Mouse (Mus musculus) hindbrain, embryonic 13.5 days (tissue): ENCODE data around the gene Il7r. TPM values are rescaled to one million over a fixed set of nuclear protein-coding genes. Genes with fewer than 3 reads are reported as not detected.
"Not testable (repeated sequence)": the region's sequence is repeated elsewhere in the genome, so short reads cannot be mapped to it uniquely, and the experiment has no call there.

Experiments
- ATAC-seq: fragments of 200-750 bp; cut with Nextera tagmentation; 2 replicates; pipeline ENCODE4 v1.8.0; 2017; ENCODE audit warnings: moderate TSS enrichment; ENCODE audit not compliant: low FRiP score
- H3K27ac ChIP-seq: fragments of 300-500 bp; sonication (generic); 2 replicates; pipeline ENCODE4 v1.5.1; 2015; ENCODE audit warnings: inconsistent platforms, mild to moderate bottlenecking, moderate library complexity
- H3K27me3 ChIP-seq: fragments of 300-500 bp; sonication (generic); 2 replicates; pipeline ENCODE4 v1.6.1; 2015; ENCODE audit warnings: mild to moderate bottlenecking, inconsistent platforms
- H3K36me3 ChIP-seq: fragments of 300-500 bp; sonication (generic); 2 replicates; pipeline ENCODE4 v1.6.1; 2015; ENCODE audit warnings: mild to moderate bottlenecking, inconsistent platforms
- H3K4me1 ChIP-seq: fragments of 300-500 bp; sonication (generic); replicated peaks from 2 replicates; pipeline ENCODE4 v1.6.1; 2015; ENCODE audit warnings: inconsistent platforms
- H3K4me2 ChIP-seq: fragments of 300-500 bp; sonication (generic); 2 replicates; pipeline ENCODE4 v1.6.1; 2015; ENCODE audit warnings: inconsistent platforms, mild to moderate bottlenecking, moderate library complexity
- H3K4me3 ChIP-seq: fragments of 300-500 bp; sonication (generic); 2 replicates; pipeline ENCODE4 v1.5.1; 2015; ENCODE audit warnings: mild to moderate bottlenecking, inconsistent platforms
- H3K9ac ChIP-seq: fragments of 300-500 bp; sonication (generic); 2 replicates; pipeline ENCODE4 v1.6.1; 2015; ENCODE audit warnings: mild to moderate bottlenecking, inconsistent platforms
- H3K9me3 ChIP-seq: fragments of 300-500 bp; sonication (generic); 2 replicates; pipeline ENCODE4 v1.6.1; 2016; ENCODE audit warnings: inconsistent platforms
- WGBS: fragments of 180-500 bp; shearing (Covaris S2); methylation state at CpG from one replicate; pipeline ENCODE4 v1.1.7; 2015; 5-methylcytosine and 5-hydroxymethylcytosine counted together
- polyA plus RNA-seq: library from polyadenylated mRNA; unstranded; fragments of >200 nt; fragmentation: Nextera tagmentation; extraction: Ambion mirVana; gene quantifications from 2 replicates; pipeline ENCODE4 v1.2.1, GENCODE M21; 2015

Il7r gene
- polyA plus RNA-seq: 0.06 TPM in 1 of 2 replicates, not detected in the other

- H3K4me1 ChIP-seq: no peaks in the 10 kb centered on the region
- no peaks in the 10 kb centered on the region for H3K9me3 ChIP-seq
- no peak within 1 kb of the TSS for H3K4me3 ChIP-seq
- 84% methylated on average over 4 of the region's 4 CpGs for WGBS
- H3K4me2 ChIP-seq: no peak within 1 kb of the TSS
- H3K9ac ChIP-seq: no peak within 1 kb of the TSS
- no peak within 1 kb of the TSS for H3K27ac ChIP-seq
- H3K27me3 ChIP-seq: no peaks in the 10 kb centered on the region
- ATAC-seq: no peak
- H3K36me3 ChIP-seq: no peaks in the 10 kb centered on the region
These were observed at the start of gene Il7r for GRCm38 (mm10) chr15:9530076-9530475. Gene Il7r, minus strand, starts transcription at chr15:9530176.

DNA sequence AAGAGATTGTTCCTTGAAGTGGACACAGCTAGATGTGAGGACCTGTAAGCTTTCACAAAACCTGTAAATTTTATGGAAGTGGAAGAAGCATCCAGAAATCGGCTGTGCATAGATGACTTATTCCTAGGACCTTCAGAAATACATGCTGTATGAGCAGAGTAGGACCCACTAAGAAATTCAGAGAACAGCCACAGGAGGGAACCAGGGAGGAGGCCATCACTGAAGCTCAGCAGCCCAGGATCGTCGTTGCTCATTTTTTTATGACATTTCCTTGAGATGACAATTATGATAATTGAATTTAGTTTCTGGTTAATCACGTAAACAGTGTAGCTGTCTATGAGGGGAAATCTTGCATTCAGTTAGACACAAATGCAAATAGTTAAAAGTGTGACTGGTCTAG is 47.3 kb upstream of the Il7r start:
- H3K36me3 ChIP-seq: no peaks in the 10 kb centered on the region
- H3K9me3 ChIP-seq: no peaks in the 10 kb centered on the region
- ATAC-seq: no peak
- no peaks in the 10 kb centered on the region for H3K4me1 ChIP-seq
- H3K9ac ChIP-seq: no peak overlapping the region
- WGBS: 91% methylated on average over 4 of the region's 4 CpGs
- no peak overlapping the region for H3K4me3 ChIP-seq
- H3K27ac ChIP-seq: no peak overlapping the region
- no peaks in the 10 kb centered on the region for H3K27me3 ChIP-seq
- no peak overlapping the region for H3K4me2 ChIP-seq

- H3K9me3 ChIP-seq: no peaks in the 10 kb centered on the region
- no peak overlapping the region for H3K4me3 ChIP-seq
- H3K9ac ChIP-seq: no peak overlapping the region
- H3K27ac ChIP-seq: no peak overlapping the region
- no peaks in the 10 kb centered on the region for H3K4me1 ChIP-seq
- H3K27me3 ChIP-seq: no peaks in the 10 kb centered on the region
- ATAC-seq: no peak
- H3K36me3 ChIP-seq: no peaks in the 10 kb centered on the region
- 91% methylated on average over 5 of the region's 5 CpGs for WGBS
- H3K4me2 ChIP-seq: no peak overlapping the region
These were observed 44.8 kb upstream of the Il7r start for GRCm38 (mm10) chr15:9574796-9575195.

GRCm38 (mm10) chr15:9573361-9573760 is 43.4 kb upstream of the Il7r start:
- 87% methylated on average over 4 of the region's 4 CpGs for WGBS
- Histone ChIP-seq H3K9me3 (no peaks in the 10 kb centered on the region), H3K4me2 (no peak overlapping the region), H3K4me1 (no peaks in the 10 kb centered on the region), H3K27ac (no peak overlapping the region), H3K9ac (no peak overlapping the region), H3K4me3 (no peak overlapping the region), H3K27me3 (no peaks in the 10 kb centered on the region), H3K36me3 (no peaks in the 10 kb centered on the region)
- no peak for ATAC-seq

DNA sequence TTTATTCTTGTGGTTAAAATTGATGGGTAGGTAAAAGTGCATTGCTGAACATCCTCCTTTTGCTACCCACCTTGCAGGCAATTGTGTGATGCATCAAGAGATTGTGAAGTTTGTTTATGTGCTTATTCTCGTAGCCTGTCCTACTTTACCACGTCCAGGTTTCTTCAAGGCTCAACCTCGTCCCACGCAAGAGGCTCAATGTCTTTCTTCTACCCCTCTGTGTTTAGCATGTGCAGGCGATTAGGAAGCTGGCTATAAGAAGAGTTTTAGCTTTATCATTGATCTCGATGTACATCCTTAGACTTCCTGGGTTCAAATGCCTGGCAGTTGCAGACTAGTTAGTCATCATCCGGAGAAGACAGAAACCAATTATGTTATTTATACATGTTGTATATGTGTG is 42.7 kb upstream of the Il7r start:
- no peaks in the 10 kb centered on the region for H3K36me3 ChIP-seq
- no peaks in the 10 kb centered on the region for H3K4me1 ChIP-seq
- WGBS: 91% methylated on average over 7 of the region's 7 CpGs
- H3K4me3 ChIP-seq: no peak overlapping the region
- no peaks in the 10 kb centered on the region for H3K27me3 ChIP-seq
- H3K9me3 ChIP-seq: no peaks in the 10 kb centered on the region
- H3K4me2 ChIP-seq: no peak overlapping the region
- no peak overlapping the region for H3K9ac ChIP-seq
- ATAC-seq: no peak
- H3K27ac ChIP-seq: no peak overlapping the region

DNA sequence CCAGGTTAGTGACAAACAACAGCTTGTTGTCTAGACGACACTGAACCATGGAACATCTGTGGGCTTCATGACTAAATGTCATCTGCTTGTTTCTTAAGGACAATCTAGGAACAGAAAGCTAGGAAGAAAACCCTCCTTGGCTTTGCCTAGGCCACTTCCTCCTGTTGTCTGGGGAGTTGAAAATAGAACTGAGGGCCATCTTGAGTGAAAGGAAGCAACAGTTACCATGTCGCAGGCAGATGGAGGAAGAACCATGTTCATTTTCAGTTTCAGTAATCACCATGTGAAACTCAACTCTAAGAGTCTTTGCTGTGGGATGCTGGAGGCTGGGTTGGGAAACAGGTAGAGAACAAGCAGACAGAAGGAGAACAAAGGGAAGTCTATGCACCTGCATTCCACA is 41.9 kb upstream of the Il7r start:
- H3K9ac ChIP-seq: no peak overlapping the region
- no peaks in the 10 kb centered on the region for H3K4me1 ChIP-seq
- no peaks in the 10 kb centered on the region for H3K36me3 ChIP-seq
- H3K27me3 ChIP-seq: no peaks in the 10 kb centered on the region
- H3K4me3 ChIP-seq: no peak overlapping the region
- ATAC-seq: no peak
- 87% methylated on average over 2 of the region's 2 CpGs for WGBS
- H3K4me2 ChIP-seq: no peak overlapping the region
- H3K27ac ChIP-seq: no peak overlapping the region
- no peaks in the 10 kb centered on the region for H3K9me3 ChIP-seq

DNA sequence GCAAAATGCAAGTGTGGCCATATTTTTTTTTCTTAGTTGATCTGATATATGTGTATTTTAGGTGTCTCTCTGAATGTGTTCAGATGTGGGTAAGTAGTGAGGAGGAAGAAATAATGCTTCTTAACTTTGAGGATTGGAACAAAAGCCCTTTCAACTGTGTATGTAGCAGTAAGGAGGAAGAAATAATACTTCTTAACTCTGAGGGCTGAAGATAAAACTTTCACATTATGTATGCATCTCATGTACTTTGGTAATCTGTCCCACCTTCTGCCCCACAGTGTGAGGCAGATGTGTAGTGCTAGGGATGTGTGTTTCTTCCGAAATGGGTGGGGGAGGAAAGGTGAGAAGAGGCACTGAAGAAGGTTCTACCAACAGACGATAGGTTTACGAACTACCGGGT is 37.3 kb upstream of the Il7r start:
- H3K36me3 ChIP-seq: no peaks in the 10 kb centered on the region
- H3K9me3 ChIP-seq: no peaks in the 10 kb centered on the region
- no peaks in the 10 kb centered on the region for H3K27me3 ChIP-seq
- no peak overlapping the region for H3K9ac ChIP-seq
- H3K4me1 ChIP-seq: no peaks in the 10 kb centered on the region
- no peak for ATAC-seq
- 89% methylated on average over 4 of the region's 4 CpGs for WGBS
- H3K27ac ChIP-seq: no peak overlapping the region
- H3K4me2 ChIP-seq: no peak overlapping the region
- H3K4me3 ChIP-seq: no peak overlapping the region

DNA sequence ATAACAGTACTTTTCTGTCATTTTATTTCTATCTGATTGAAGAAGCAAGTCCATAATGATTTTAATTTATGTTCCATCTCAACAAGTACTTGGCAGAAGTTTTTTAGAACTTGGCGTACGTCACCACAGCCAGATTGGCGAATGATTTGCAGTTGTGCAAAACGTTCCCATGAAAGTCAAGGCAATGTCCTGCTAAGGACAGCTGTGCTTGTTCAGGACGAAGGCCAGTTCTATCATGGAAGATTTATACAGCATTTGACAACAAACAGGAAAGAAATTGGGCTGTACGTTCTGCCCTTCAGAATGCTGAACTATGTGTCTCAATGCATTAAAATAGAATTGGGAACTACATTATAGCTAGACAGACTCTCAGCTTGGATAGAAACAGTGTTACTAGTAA is 35.4 kb upstream of the Il7r start:
- no peak overlapping the region for H3K9ac ChIP-seq
- H3K27ac ChIP-seq: no peak overlapping the region
- WGBS: 91% methylated on average over 6 of the region's 6 CpGs
- no peaks in the 10 kb centered on the region for H3K4me1 ChIP-seq
- H3K9me3 ChIP-seq: no peaks in the 10 kb centered on the region
- H3K4me2 ChIP-seq: no peak overlapping the region
- ATAC-seq: no peak
- no peak overlapping the region for H3K4me3 ChIP-seq
- H3K27me3 ChIP-seq: no peaks in the 10 kb centered on the region
- H3K36me3 ChIP-seq: no peaks in the 10 kb centered on the region

DNA sequence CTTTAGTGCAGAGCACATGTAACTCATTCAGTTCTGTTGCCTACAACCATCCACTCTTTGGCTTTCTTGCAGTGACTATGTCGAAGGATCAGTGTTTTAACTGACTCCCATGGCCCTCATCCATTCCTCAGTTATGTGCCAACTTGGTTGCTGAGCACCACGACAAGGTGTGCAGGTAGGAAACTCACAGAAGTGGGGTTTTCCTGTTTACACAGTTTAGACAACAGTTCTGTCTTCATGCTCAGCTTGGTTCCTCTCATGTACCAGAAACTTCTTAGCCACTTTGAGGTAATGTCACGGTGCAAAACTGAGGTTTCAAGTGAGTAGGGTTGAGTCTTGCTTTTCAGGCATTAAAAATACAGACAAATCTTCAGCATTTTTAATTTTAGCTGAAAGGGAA is 34.2 kb upstream of the Il7r start:
- Histone ChIP-seq H3K4me3 (no peak overlapping the region), H3K9me3 (no peaks in the 10 kb centered on the region), H3K4me1 (no peaks in the 10 kb centered on the region), H3K4me2 (no peak overlapping the region), H3K36me3 (no peaks in the 10 kb centered on the region), H3K27me3 (no peaks in the 10 kb centered on the region), H3K9ac (no peak overlapping the region), H3K27ac (no peak overlapping the region)
- WGBS: 75% methylated on average over 3 of the region's 3 CpGs
- no peak for ATAC-seq

DNA sequence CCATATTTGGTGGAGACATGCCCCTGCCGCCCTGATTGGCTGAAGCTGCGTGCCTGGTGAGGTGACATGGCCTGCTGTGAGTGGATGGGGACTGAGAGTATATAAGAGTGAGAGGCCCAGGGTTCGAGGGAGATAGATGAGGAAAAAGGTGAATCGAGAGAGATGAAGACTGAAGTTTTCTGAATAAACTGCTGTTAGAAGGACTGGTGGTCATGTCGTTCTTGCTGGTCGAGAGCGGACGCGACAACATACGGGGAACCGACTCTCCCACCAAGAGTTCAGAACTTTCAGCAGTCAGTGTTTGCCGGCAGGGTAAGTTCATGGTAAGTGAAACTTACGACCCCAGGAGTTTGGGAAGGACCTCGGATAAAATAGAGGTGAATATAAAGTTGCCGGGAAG is 27.3 kb upstream of the Il7r start:
- WGBS: 95% methylated on average over 15 of the region's 15 CpGs
- not testable (repeated sequence) for H3K27me3 ChIP-seq, H3K27ac ChIP-seq, H3K4me2 ChIP-seq, H3K4me1 ChIP-seq, H3K9me3 ChIP-seq, H3K36me3 ChIP-seq, ATAC-seq, H3K9ac ChIP-seq, H3K4me3 ChIP-seq

- no peak overlapping the region for H3K27ac ChIP-seq
- H3K4me2 ChIP-seq: no peak overlapping the region
- no peak for ATAC-seq
- no peaks in the 10 kb centered on the region for H3K36me3 ChIP-seq
- H3K9me3 ChIP-seq: no peaks in the 10 kb centered on the region; the same call in 1 of the 2 replicates
- no peaks in the 10 kb centered on the region for H3K4me1 ChIP-seq
- no peaks in the 10 kb centered on the region for H3K27me3 ChIP-seq
- no peak overlapping the region for H3K9ac ChIP-seq
- WGBS: 90% methylated on average over 2 of the region's 2 CpGs
- H3K4me3 ChIP-seq: no peak overlapping the region
These were observed 19.0 kb upstream of the Il7r start for GRCm38 (mm10) chr15:9548951-9549350.

DNA sequence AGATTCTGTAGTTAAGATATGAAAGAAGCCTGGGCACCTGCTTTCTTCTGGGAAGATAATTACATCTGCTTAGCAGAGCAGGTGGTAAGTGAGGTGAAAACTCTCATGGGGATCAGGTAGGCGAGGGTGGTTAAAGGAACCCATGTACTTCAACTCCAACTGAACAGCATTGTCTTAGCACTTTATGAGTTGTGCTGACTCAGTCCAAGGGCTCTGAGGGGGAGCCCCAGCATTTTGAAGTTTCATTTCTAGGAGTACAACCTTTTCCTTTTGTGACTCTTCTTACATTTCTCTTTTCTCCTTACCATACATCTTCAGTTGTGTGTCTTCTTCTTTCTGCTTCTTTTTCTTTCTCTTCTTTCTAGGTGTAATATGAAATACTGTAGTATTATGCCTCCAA is 5.2 kb upstream of the Il7r start:
- H3K27me3 ChIP-seq: no peaks in the 10 kb centered on the region
- 72% methylated on average over 1 of the region's 1 CpGs for WGBS
- H3K4me1 ChIP-seq: no peaks in the 10 kb centered on the region
- H3K4me3 ChIP-seq: no peak overlapping the region
- H3K9ac ChIP-seq: no peak overlapping the region
- no peaks in the 10 kb centered on the region for H3K9me3 ChIP-seq
- H3K27ac ChIP-seq: no peak overlapping the region
- no peak overlapping the region for H3K4me2 ChIP-seq
- no peaks in the 10 kb centered on the region for H3K36me3 ChIP-seq
- no peak for ATAC-seq

DNA sequence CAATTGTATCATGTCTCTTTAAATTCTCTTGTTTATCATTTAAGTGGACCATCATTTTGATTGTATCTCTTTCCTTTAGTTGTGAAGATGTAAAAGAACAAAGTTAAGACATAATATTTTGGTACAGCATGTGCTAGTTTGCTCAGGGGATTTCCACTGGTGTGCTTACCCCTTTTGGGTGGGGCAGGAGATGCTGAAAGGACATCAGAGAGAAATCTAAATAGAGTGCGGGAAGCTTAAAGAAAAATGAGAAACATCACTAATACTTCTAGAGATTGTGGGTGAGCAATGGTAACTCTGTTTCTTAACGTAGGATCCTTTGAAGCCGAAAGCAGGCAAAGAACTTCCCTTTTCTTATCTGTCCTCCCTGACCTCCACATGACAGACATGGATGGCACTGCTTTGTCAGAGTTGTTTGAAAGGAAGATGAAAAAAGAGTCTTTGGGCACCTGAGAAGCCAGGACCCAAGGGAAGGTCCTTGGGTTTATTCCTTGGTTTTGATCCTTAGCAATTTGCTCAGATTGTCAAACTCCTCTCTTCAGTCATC is 3.5 kb upstream of the Il7r start:
- no peaks in the 10 kb centered on the region for H3K36me3 ChIP-seq
- H3K27me3 ChIP-seq: no peaks in the 10 kb centered on the region
- H3K4me1 ChIP-seq: no peaks in the 10 kb centered on the region
- ATAC-seq: no peak
- 91% methylated on average over 3 of the region's 3 CpGs for WGBS
- H3K4me2 ChIP-seq: no peak overlapping the region
- H3K4me3 ChIP-seq: no peak overlapping the region
- H3K27ac ChIP-seq: no peak overlapping the region
- no peaks in the 10 kb centered on the region for H3K9me3 ChIP-seq
- no peak overlapping the region for H3K9ac ChIP-seq
